In genomic region chr16:35596661-35597350, GRCm38 (mm10) we compare ENCODE assay signal across 9 mouse cellular contexts. TPM values are rescaled to one million over a fixed set of nuclear protein-coding genes. Genes with fewer than 3 reads are reported as not detected.
DNase-seq lines count a peak whose midpoint lies in the region; ATAC-seq lines count a peak whose summit lies in the region.
"Had no signal": no experiment of that assay in that cellular context is flagged by ENCODE, and none has a peak within 500 bp of the region (broad histone marks: within the 10 kb centered on the region; RNA-seq: fewer than 3 reads in every experiment).

No protein-coding gene starts in this region.

- 29% methylated on average over 8 of the region's 8 CpGs for WGBS in hindbrain, embryonic 10.5 days
- 21% methylated on average over 8 of the region's 8 CpGs for WGBS in midbrain, embryonic 12.5 days
- 52% methylated on average over 8 of the region's 8 CpGs for WGBS in liver, embryonic 11.5 days

- peak; percentile 61 for ATAC-seq in midbrain, embryonic 12.5 days (ENCODE audit: low FRiP score, low read depth)
- ATAC-seq in liver, embryonic 11.5 days (replicated peaks; ENCODE audit: low FRiP score), result no peak

- H3K4me3 ChIP-seq in hindbrain, embryonic 10.5 days, result no peak overlapping the region
- H3K4me3 ChIP-seq in midbrain, embryonic 12.5 days, result no peak overlapping the region
- H3K4me3 ChIP-seq in liver, embryonic 11.5 days (ENCODE audit: low read depth, low read length), result no peak overlapping the region

- peaks cover 64% of the 10 kb centered on the region for H3K36me3 ChIP-seq in hindbrain, embryonic 10.5 days
- H3K36me3 ChIP-seq in midbrain, embryonic 12.5 days, result peaks cover 12% of the 10 kb centered on the region
- H3K36me3 ChIP-seq in liver, embryonic 11.5 days (ENCODE audit: control insufficient read depth, insufficient read depth, low read length), result no peaks in the 10 kb centered on the region

- H3K27ac ChIP-seq in hindbrain, embryonic 10.5 days, result peak overlapping the region; percentile 70
- H3K27ac ChIP-seq in midbrain, embryonic 12.5 days (replicated peaks), result peak overlapping the region; percentile 77
- H3K27ac ChIP-seq in liver, embryonic 11.5 days (ENCODE audit: low read depth, low read length), result no peak overlapping the region

- H3K27me3 ChIP-seq in hindbrain, embryonic 10.5 days (ENCODE audit: insufficient read depth, poor library complexity, severe bottlenecking), result no peaks in the 10 kb centered on the region
- no peaks in the 10 kb centered on the region for H3K27me3 ChIP-seq in midbrain, embryonic 12.5 days
- peaks cover 6% of the 10 kb centered on the region; the same call in 1 of the 2 replicates for H3K27me3 ChIP-seq in liver, embryonic 11.5 days (replicated peaks; ENCODE audit: control insufficient read depth, insufficient read depth, low read length)

- peak; percentile 85 to 87 for DNase-seq in cerebellum, postnatal 10 days
- no peak for DNase-seq in cerebellum, adult 18-20 months
- DNase-seq in embryo, embryonic 10.5 days (ENCODE audit: low spot score), result peak; percentile 58
- DNase-seq in hindbrain, embryonic 10.5 days (ENCODE audit: low spot score), result no peak
- DNase-seq in left cerebral cortex, adult 8-10 months (ENCODE audit: low spot score in 2 of 2), result no peak
- DNase-seq in liver, embryonic 11.5 days (ENCODE audit: low spot score), result no peak
- DNase-seq in frontal cortex, postnatal 25 days (ENCODE audit: low spot score in 2 of 2), result no peak
- DNase-seq: cerebellum, adult 2 months had no signal

- H3K9me3 ChIP-seq in hindbrain, embryonic 10.5 days, result peaks cover 7% of the 10 kb centered on the region; the same call in 1 of the 2 replicates
- H3K9me3 ChIP-seq in midbrain, embryonic 12.5 days, result peaks cover 3% of the 10 kb centered on the region; the same call in 1 of the 2 replicates
- peaks cover 3% of the 10 kb centered on the region; the same call in 1 of the 2 replicates for H3K9me3 ChIP-seq in liver, embryonic 11.5 days (ENCODE audit: control insufficient read depth, low read length)

- no peak overlapping the region; the same call in 1 of the 2 replicates for H3K4me2 ChIP-seq in midbrain, embryonic 12.5 days (replicated peaks)
- H3K4me2 ChIP-seq in liver, embryonic 11.5 days, result no peak overlapping the region

- peaks cover 81% of the 10 kb centered on the region for H3K4me1 ChIP-seq in hindbrain, embryonic 10.5 days (replicated peaks)
- peaks cover 77% of the 10 kb centered on the region for H3K4me1 ChIP-seq in midbrain, embryonic 12.5 days
- H3K4me1 ChIP-seq in liver, embryonic 11.5 days (replicated peaks; ENCODE audit: control insufficient read depth, insufficient read depth, low read length), result no peaks in the 10 kb centered on the region

- H3K9ac ChIP-seq in midbrain, embryonic 12.5 days (replicated peaks), result no peak overlapping the region
- no peak overlapping the region for H3K9ac ChIP-seq in liver, embryonic 11.5 days (ENCODE audit: low read depth, low read length)

RNA-seq across cellular contexts. Expression of gene Sema5b, which starts 55.9 kb away (rescaled TPM):
- 45.7 and 57.8 TPM in 2 replicates for polyA plus RNA-seq in hindbrain, embryonic 10.5 days (2016; fragmentation: Nextera tagmentation; extraction: Ambion mirVana)
- polyA plus RNA-seq in midbrain, embryonic 12.5 days (2016; fragmentation: Nextera tagmentation; extraction: Ambion mirVana), result 67.6 and 71.9 TPM in 2 replicates
- 10 to 100 TPM; 15.2 to 20.7 (median 16.1) TPM for total RNA-seq in left cerebral cortex, adult 8-10 months (2022)
- 0.88 and 1.4 TPM in 2 replicates for polyA plus RNA-seq in liver, embryonic 11.5 days (2014; fragmentation: Nextera tagmentation; extraction: Ambion mirVana)

Comparison
In these comparisons a context has a peak if more than half of its experiments do, and no peak if none do; other contexts are left out.
1. DNase-seq: peak in cerebellum, postnatal 10 days (2 of 2) and embryo, embryonic 10.5 days (single experiment); none in cerebellum, adult 18-20 months (0 of 2), hindbrain, embryonic 10.5 days (single experiment), left cerebral cortex, adult 8-10 months (0 of 2), liver, embryonic 11.5 days (single experiment) and frontal cortex, postnatal 25 days (0 of 2).
2. RNA of gene Sema5b, which starts 55.9 kb away (polyA plus RNA-seq): 67.6 to 71.9 TPM in midbrain, embryonic 12.5 days and 45.7 to 57.8 TPM in hindbrain, embryonic 10.5 days; 0.88 to 1.4 TPM in liver, embryonic 11.5 days; every median in the first group is over 10 times any median in the second.